Mouse (Mus musculus) monocyte, adult 5-6 weeks (primary cell): ENCODE data around the gene Sp7. TPM values are rescaled to one million over a fixed set of nuclear protein-coding genes. Genes with fewer than 3 reads are reported as not detected.

Experiments used
- ATAC-seq: fragments of 153-309, 156-312 bp; replicated peaks from 2 replicates; pipeline ENCODE4 v1.8.0; 2017; ENCODE audit warnings: mild to moderate bottlenecking; ENCODE audit not compliant: low TSS enrichment, insufficient number of reproducible peaks, severe bottlenecking, poor library complexity, low FRiP score
- total RNA-seq: library from RNA; stranded (forward); fragments of 200-1000, 200-491, 200-594 nt; gene quantifications from 3 replicates; pipeline ENCODE4 v1.2.3, GENCODE M21; 2017

Sp7 gene
- total RNA-seq, 1 experiment from 2014 or later = not detected

GRCm38 (mm10) chr15:102308717-102309116, 58.3 kb downstream of the Sp7 start:
- no peak for ATAC-seq

Other genes starting within 250 kb of the Sp7 start
- 49.3 to 56.3 TPM (median 49.3 TPM) in 3 replicates for gene Spryd3, start 230.9 kb downstream of the Sp7 start, total RNA-seq
- gene Igfbp6, start 222.8 kb downstream of the Sp7 start, total RNA-seq = 0.38 to 1.4 TPM (median 0.68 TPM) in 3 replicates
- gene Soat2, start 216.7 kb downstream of the Sp7 start, total RNA-seq = 6.2 to 25.0 TPM (median 10.2 TPM) in 3 replicates
- gene Zfp740, start 163.9 kb downstream of the Sp7 start, total RNA-seq = 58.9 to 62.9 TPM (median 60.3 TPM) in 3 replicates
- 4.1 to 11.2 TPM (median 8.1 TPM) in 3 replicates for gene Csad, start 162.5 kb downstream of the Sp7 start, total RNA-seq
- gene Itgb7, start 135.2 kb downstream of the Sp7 start, total RNA-seq = 533 to 618 TPM (median 601 TPM) in 3 replicates
- gene Rarg, start 109.7 kb downstream of the Sp7 start, total RNA-seq = 18.8 to 30.0 TPM (median 26.6 TPM) in 3 replicates
- gene Gm9918, start 96.6 kb downstream of the Sp7 start, total RNA-seq = not detected in 3 replicates
- 30.1 to 39.1 TPM (median 34.0 TPM) in 3 replicates for gene Mfsd5, start 87.7 kb downstream of the Sp7 start, total RNA-seq
- 0.76 to 4.6 TPM (median 4.0 TPM) in 3 replicates for gene Espl1, start 70.9 kb downstream of the Sp7 start, total RNA-seq
- gene Pfdn5, start 41.1 kb downstream of the Sp7 start, total RNA-seq = 576 to 776 TPM (median 626 TPM) in 3 replicates
- 20.0 to 37.9 TPM (median 27.2 TPM) in 3 replicates for gene Myg1, start 35.5 kb downstream of the Sp7 start, total RNA-seq
- 16.5 to 50.9 TPM (median 46.2 TPM) in 3 replicates for gene Aaas, start 16.4 kb downstream of the Sp7 start, total RNA-seq
- gene Sp1, start 39.0 kb upstream of the Sp7 start, total RNA-seq = 66.1 to 99.7 TPM (median 74.8 TPM) in 3 replicates
- gene Amhr2, start 78.2 kb upstream of the Sp7 start, total RNA-seq = 0.86 TPM in 1 of 3 replicates, not detected in the others
- gene Prr13, start 91.8 kb upstream of the Sp7 start, total RNA-seq = 233 to 280 TPM (median 259 TPM) in 3 replicates
- 106 to 183 TPM (median 119 TPM) in 3 replicates for gene Pcbp2, start 103.4 kb upstream of the Sp7 start, total RNA-seq
- not detected in 3 replicates for gene Gm10337, start 136.5 kb upstream of the Sp7 start, total RNA-seq
- 0.32 to 1.2 TPM (median 0.97 TPM) in 3 replicates for gene Map3k12, start 149.9 kb upstream of the Sp7 start, total RNA-seq
- 16.2 to 27.3 TPM (median 20.8 TPM) in 3 replicates for gene Tarbp2, start 151.0 kb upstream of the Sp7 start, total RNA-seq
- gene Npff, start 157.8 kb upstream of the Sp7 start, total RNA-seq = 2.3 to 5.9 TPM in 2 of 3 replicates, not detected in the other